Mouse (Mus musculus) MEL (cell line): ENCODE measurements around the gene Pxn. TPM values are rescaled to one million over a fixed set of nuclear protein-coding genes. Genes with fewer than 3 reads are reported as not detected.

Experiments used
- DNase-seq: peaks from one replicate; pipeline ENCODE4 v3.0.0; 2011; ENCODE audit warnings: low read depth, low spot score
- H3K27ac ChIP-seq: 2 replicates; pipeline ENCODE4 v1.5.1; 2012; ENCODE audit warnings: low read depth, mild to moderate bottlenecking, control low read depth, low read length, moderate library complexity; ENCODE audit not compliant: control insufficient read depth
- H3K27me3 ChIP-seq, 2 experiments: fragments of 150-350 bp in 1 of 2; sonication (generic) in 1 of 2; 2 replicates each; pipeline ENCODE4 v1.6.1; 2012; ENCODE audit warnings: low read length in 2 of 2, mild to moderate bottlenecking in 2 of 2, improper control_type of control experiment in 1 of 2, moderate library complexity in 1 of 2; ENCODE audit not compliant: insufficient read depth in 2 of 2, control insufficient read depth in 1 of 2
- H3K36me3 ChIP-seq, 2 experiments: 2 replicates each; pipeline ENCODE4 v1.6.1; 2012 to 2014; ENCODE audit warnings: low read length in 2 of 2, improper control_type of control experiment in 1 of 2, inconsistent platforms in 1 of 2, mild to moderate bottlenecking in 1 of 2; ENCODE audit not compliant: insufficient read depth in 2 of 2, control insufficient read depth in 1 of 2
- H3K4me1 ChIP-seq, 2 experiments: fragments of 150-350 bp in 1 of 2; sonication (generic) in 1 of 2; 2 replicates each; pipeline ENCODE4 v1.6.1; 2012; ENCODE audit warnings: low read length in 2 of 2, improper control_type of control experiment in 1 of 2, mild to moderate bottlenecking in 1 of 2; ENCODE audit not compliant: insufficient read depth in 2 of 2, control insufficient read depth in 1 of 2
- H3K4me3 ChIP-seq, 2 experiments: fragments of 150-350 bp in 1 of 2; sonication (generic) in 1 of 2; 2 replicates each; pipeline ENCODE4 v1.5.1; 2012; ENCODE audit warnings: low read depth in 2 of 2, low read length in 2 of 2, mild to moderate bottlenecking in 2 of 2, moderate library complexity in 2 of 2, control low read depth in 1 of 2, improper control_type of control experiment in 1 of 2; ENCODE audit not compliant: control insufficient read depth in 1 of 2, insufficient read depth in 1 of 2
- H3K79me2 ChIP-seq: 2 replicates; pipeline ENCODE4 v1.6.1; 2012; ENCODE audit warnings: mild to moderate bottlenecking, low read length, moderate library complexity; ENCODE audit not compliant: control insufficient read depth, poor library complexity, insufficient read depth
- H3K9ac ChIP-seq: 2 replicates; pipeline ENCODE4 v1.6.1; 2012; ENCODE audit warnings: low read depth, mild to moderate bottlenecking, control low read depth, low read length, moderate library complexity; ENCODE audit not compliant: control insufficient read depth, poor library complexity, severe bottlenecking
- H3K9me3 ChIP-seq: fragments of 150-350 bp; sonication (generic); replicated peaks from 2 replicates; pipeline ENCODE4 v1.6.1; 2012; ENCODE audit warnings: mild to moderate bottlenecking, low read length, improper control_type of control experiment, moderate library complexity; ENCODE audit not compliant: insufficient read depth
- EP300 ChIP-seq, 2 experiments: IDR thresholded peaks; 2 replicates each; pipeline ENCODE4 v1.6.1; 2011; ENCODE audit warnings: improper control_type of control experiment in 2 of 2, low read length in 2 of 2, low read depth in 1 of 2, mild to moderate bottlenecking in 1 of 2
- GABPA ChIP-seq: IDR thresholded peaks from 2 replicates; pipeline ENCODE4 v1.6.1; 2012; ENCODE audit warnings: low read depth, mild to moderate bottlenecking, inconsistent platforms, low read length, improper control_type of control experiment, moderate library complexity
- GATA1 ChIP-seq: IDR thresholded peaks from 2 replicates; pipeline ENCODE4 v1.6.1; 2011; ENCODE audit warnings: low read depth, low read length, improper control_type of control experiment
- KAT2A ChIP-seq: conservative IDR thresholded peaks from 2 replicates; pipeline ENCODE4 v1.6.1; 2012; ENCODE audit warnings: low read depth, low read length, improper control_type of control experiment, inconsistent platforms
- MAFK ChIP-seq: IDR thresholded peaks from 2 replicates; pipeline ENCODE4 v1.6.1; 2011; ENCODE audit warnings: low read depth, mild to moderate bottlenecking, low read length, improper control_type of control experiment, borderline replicate concordance
- MAZ ChIP-seq: IDR thresholded peaks from 2 replicates; pipeline ENCODE4 v1.6.1; 2012; ENCODE audit warnings: low read depth, mild to moderate bottlenecking, inconsistent platforms, low read length, improper control_type of control experiment
- MEF2A ChIP-seq: IDR thresholded peaks from 2 replicates; pipeline ENCODE4 v1.6.1; 2014; ENCODE audit warnings: low read depth, mild to moderate bottlenecking, inconsistent platforms, low read length, improper control_type of control experiment; ENCODE audit not compliant: poor library complexity, insufficient replicate concordance, severe bottlenecking; ENCODE audit errors: extremely low read depth
- MXI1 ChIP-seq: IDR thresholded peaks from 2 replicates; pipeline ENCODE4 v1.6.1; 2011; ENCODE audit warnings: mild to moderate bottlenecking, low read depth, low read length, improper control_type of control experiment
- MYC ChIP-seq: IDR thresholded peaks from 2 replicates; pipeline ENCODE4 v1.6.1; 2011; ENCODE audit warnings: low read depth, mild to moderate bottlenecking, low read length, improper control_type of control experiment, moderate library complexity
- NELFE ChIP-seq: IDR thresholded peaks from 2 replicates; pipeline ENCODE4 v1.6.1; 2011; ENCODE audit warnings: low read depth, low read length, improper control_type of control experiment
- POLR2A ChIP-seq, 2 experiments: IDR thresholded peaks; 2 replicates each; pipeline ENCODE4 v1.6.1; 2011 to 2012; ENCODE audit warnings: low read length in 2 of 2, mild to moderate bottlenecking in 2 of 2, control low read depth in 1 of 2, improper control_type of control experiment in 1 of 2, low read depth in 1 of 2, moderate library complexity in 1 of 2; ENCODE audit not compliant: control insufficient read depth in 1 of 2, insufficient read depth in 1 of 2, poor library complexity in 1 of 2
- POLR2AphosphoS5 ChIP-seq: IDR thresholded peaks from 2 replicates; pipeline ENCODE4 v1.6.1; 2012; ENCODE audit warnings: low read depth, borderline replicate concordance, mild to moderate bottlenecking, inconsistent platforms, low read length, moderate library complexity, mixed read lengths
- SIN3A ChIP-seq: IDR thresholded peaks from 2 replicates; pipeline ENCODE4 v1.6.1; 2012; ENCODE audit warnings: low read length, improper control_type of control experiment, inconsistent platforms
- TAL1 ChIP-seq: IDR thresholded peaks from 2 replicates; pipeline ENCODE4 v1.6.1; 2012; ENCODE audit warnings: mild to moderate bottlenecking, inconsistent platforms, low read length, moderate library complexity, mixed read lengths
- TCF12 ChIP-seq: IDR thresholded peaks from 2 replicates; pipeline ENCODE4 v1.6.1; 2014; ENCODE audit warnings: low read depth, mild to moderate bottlenecking, inconsistent platforms, low read length, improper control_type of control experiment, moderate library complexity
- USF1 ChIP-seq: IDR thresholded peaks from 2 replicates; pipeline ENCODE4 v1.6.1; 2014; ENCODE audit warnings: low read depth, mild to moderate bottlenecking, inconsistent platforms, low read length, improper control_type of control experiment, moderate library complexity
- USF2 ChIP-seq, 2 experiments: IDR thresholded peaks; 2 replicates each; pipeline ENCODE4 v1.6.1; 2011 to 2012; ENCODE audit warnings: improper control_type of control experiment in 2 of 2, low read length in 2 of 2, borderline replicate concordance in 1 of 2, inconsistent platforms in 1 of 2, low read depth in 1 of 2, mild to moderate bottlenecking in 1 of 2; ENCODE audit not compliant: insufficient read depth in 1 of 2
- polyA plus RNA-seq, 2 experiments: library from polyadenylated mRNA; stranded (reverse) in 1 of 2; unstranded in 1 of 2; fragments of >175 nt in 1 of 2; fragments of >200 nt in 1 of 2; gene quantifications; 2 replicates each; pipeline versions ENCODE4 v1.2.1 to v1.2.4; 2012; ENCODE audit warnings: low replicate concordance in 2 of 2, low read depth in 1 of 2; ENCODE audit not compliant: insufficient read length in 2 of 2, insufficient read depth in 1 of 2, missing spikeins in 1 of 2
- total RNA-seq: library from RNA; depleted of rRNA; stranded (reverse); fragments of 300-350 nt; gene quantifications from 2 replicates; pipeline ENCODE4 v1.2.3, GENCODE M21; 2012

Gene Pxn
- total and polyA plus RNA-seq, 3 experiments: 15.2 to 167 (median 29.2) TPM

DNA sequence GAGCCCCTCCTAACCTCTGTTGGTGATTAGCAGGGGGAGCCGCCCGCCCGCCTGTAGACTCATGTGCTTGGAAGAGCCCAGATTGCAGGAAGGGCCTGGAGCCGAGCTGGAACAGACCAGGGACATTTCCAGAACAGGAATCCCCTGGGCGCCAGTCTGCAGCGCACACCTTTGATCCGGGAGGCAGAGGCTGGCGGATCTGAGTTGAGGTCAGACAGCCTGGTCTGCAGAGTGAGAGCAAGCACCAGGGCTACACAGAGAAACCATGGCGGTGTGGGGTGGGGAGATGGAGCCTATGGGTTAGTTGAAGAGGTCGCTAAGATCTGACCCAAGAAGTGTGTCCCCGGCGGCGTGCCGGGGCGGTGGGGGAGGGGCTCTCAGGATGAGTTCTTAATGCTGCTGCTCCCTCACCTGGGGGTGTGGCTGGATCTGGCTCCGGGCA is 27.8 kb downstream of the Pxn start:
- Histone ChIP-seq H3K36me3 (peaks cover 0 to 19% of the 10 kb centered on the region in 2 experiments; a peak in 2 of 4 replicates), H3K9ac (no peak overlapping the region), H3K27me3 (no peaks in the 10 kb centered on the region), H3K27ac (no peak overlapping the region), H3K79me2 (no peaks in the 10 kb centered on the region), H3K4me3 (no peak overlapping the region), H3K9me3 (no peaks in the 10 kb centered on the region), H3K4me1 (peaks cover 4 to 35% of the 10 kb centered on the region in 2 experiments)
- DNase-seq: no peak
- TF ChIP-seq MEF2A (no peak), MAFK (no peak), NELFE (no peak), MXI1 (no peak), MAZ (no peak), TAL1 (no peak), KAT2A (no peak), POLR2A (IDR thresholded peaks at IDR 0.05; ENCODE audit: control insufficient read depth in 1 of 2, insufficient read depth in 1 of 2, low read depth in 1 of 2, low read length in 2 of 2, poor library complexity in 1 of 2) (no peak), MYC (no peak), USF1 (no peak), GATA1 (no peak), USF2 (IDR thresholded peaks at IDR 0.05; ENCODE audit: borderline replicate concordance in 1 of 2, insufficient read depth in 1 of 2, low read depth in 1 of 2, low read length in 2 of 2) (no peak), EP300 (IDR thresholded peaks at IDR 0.05; ENCODE audit: low read depth in 1 of 2, low read length in 2 of 2) (no peak)

DNA sequence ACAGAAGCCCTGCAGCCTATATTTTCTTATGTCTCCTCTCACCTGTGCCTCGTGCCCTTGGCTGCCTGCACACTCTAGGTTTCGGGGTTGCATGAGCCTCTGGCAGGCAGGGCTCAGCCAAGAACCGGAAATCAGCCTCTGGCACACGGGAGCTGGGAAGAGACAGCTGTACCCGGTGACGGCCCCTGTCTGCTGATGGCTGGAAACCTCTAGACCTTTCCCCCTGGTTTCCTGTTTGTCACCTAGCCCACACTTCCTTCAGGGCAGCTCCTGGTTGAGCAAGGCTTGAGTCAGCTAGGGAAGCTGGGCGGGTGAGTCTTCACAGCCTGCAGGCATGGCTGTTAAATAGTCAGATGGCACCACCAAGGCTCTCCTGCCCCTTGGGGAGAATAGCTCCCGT is 28.4 kb downstream of the Pxn start:
- DNase-seq: no peak
- Histone ChIP-seq H3K27me3 (no peaks in the 10 kb centered on the region), H3K9ac (no peak overlapping the region), H3K36me3 (peaks cover 0 to 19% of the 10 kb centered on the region in 2 experiments; a peak in 2 of 4 replicates), H3K4me1 (peaks cover 4 to 34% of the 10 kb centered on the region in 2 experiments), H3K27ac (no peak overlapping the region), H3K4me3 (no peak overlapping the region), H3K9me3 (no peaks in the 10 kb centered on the region)
- TF ChIP-seq SIN3A (no peak), GABPA (no peak), TCF12 (no peak), POLR2AphosphoS5 (no peak)
- TF ChIP-seq, all 39 proteins: peak for 0
- H3K79me2 ChIP-seq: no peaks in the 10 kb centered on the region
